7 mouse cellular contexts compared by ENCODE assay signal in genomic region chr3:90342853-90343252, GRCm38 (mm10). TPM values are rescaled to one million over a fixed set of nuclear protein-coding genes. Genes with fewer than 3 reads are reported as not detected.
DNase-seq lines count a peak whose midpoint lies in the region; ATAC-seq and TF ChIP-seq lines count a peak whose summit lies in the region.
"Not testable (repeated sequence)": the region's sequence is repeated elsewhere in the genome, so short reads cannot be mapped to it uniquely, and the experiment has no call there.

No protein-coding gene starts in this region.

- H3K4me2 ChIP-seq in intestine, postnatal 0 days (replicated peaks; ENCODE audit: low read depth); liver, postnatal 0 days (ENCODE audit: low read depth, low read length); stomach, postnatal 0 days (replicated peaks; ENCODE audit: low read depth): not testable (repeated sequence)

- not testable (repeated sequence) for TF ChIP-seq EP300 in liver, postnatal 0 days (IDR thresholded peaks at IDR 0.05; ENCODE audit: low read depth); stomach, postnatal 0 days (optimal IDR thresholded peaks at IDR 0.05)

- peaks cover 26% of the 10 kb centered on the region for H3K36me3 ChIP-seq in intestine, postnatal 0 days (ENCODE audit: control insufficient read depth, insufficient read depth)
- peaks cover 23% of the 10 kb centered on the region for H3K36me3 ChIP-seq in liver, postnatal 0 days (replicated peaks; ENCODE audit: insufficient read depth, low read length)
- not testable (repeated sequence) for H3K36me3 ChIP-seq in stomach, postnatal 0 days (ENCODE audit: control insufficient read depth, insufficient read depth, low read length)

- TF ChIP-seq POLR2A in brain, embryonic 14.5 days (IDR thresholded peaks at IDR 0.05; ENCODE audit: borderline replicate concordance, extremely low read depth, insufficient read depth, insufficient read length, poor library complexity, severe bottlenecking): not testable (repeated sequence)

- H3K4me1 ChIP-seq in intestine, postnatal 0 days (replicated peaks; ENCODE audit: control insufficient read depth, insufficient read depth, low read length); liver, postnatal 0 days (ENCODE audit: insufficient read depth); stomach, postnatal 0 days (replicated peaks; ENCODE audit: control insufficient read depth, insufficient read depth): not testable (repeated sequence)

- H3K27me3 ChIP-seq in intestine, postnatal 0 days (replicated peaks; ENCODE audit: control insufficient read depth, insufficient read depth, low read length); liver, postnatal 0 days (ENCODE audit: insufficient read depth, low read length); stomach, postnatal 0 days (ENCODE audit: control insufficient read depth, insufficient read depth, low read length): not testable (repeated sequence)

- not testable (repeated sequence) for TF ChIP-seq CTCF in brain, embryonic 14.5 days (IDR thresholded peaks at IDR 0.05; ENCODE audit: borderline replicate concordance, extremely low read depth, insufficient read depth, insufficient read length)
- peak; percentile 29 for TF ChIP-seq CTCF in intestine, postnatal 0 days (IDR thresholded peaks at IDR 0.05; ENCODE audit: low read depth)
- TF ChIP-seq CTCF in liver, postnatal 0 days (IDR thresholded peaks at IDR 0.05; ENCODE audit: low read depth): peak; percentile 24; the same call in 1 of the 2 replicates
- TF ChIP-seq CTCF in stomach, postnatal 0 days (IDR thresholded peaks at IDR 0.05; ENCODE audit: low read depth): peak; percentile 31

- H3K9ac ChIP-seq in intestine, postnatal 0 days (ENCODE audit: low read depth, low read length); liver, postnatal 0 days (replicated peaks); stomach, postnatal 0 days (ENCODE audit: low read length): not testable (repeated sequence)

- H3K27ac ChIP-seq in intestine, postnatal 0 days (ENCODE audit: low read depth, low read length); liver, postnatal 0 days (ENCODE audit: low read depth); stomach, postnatal 0 days (replicated peaks): not testable (repeated sequence)

- 73% methylated on average over 2 of the region's 2 CpGs for WGBS in intestine, postnatal 0 days
- 66% methylated on average over 2 of the region's 2 CpGs for WGBS in liver, postnatal 0 days (ENCODE audit: insufficient replicate concordance)
- 55% methylated on average over 2 of the region's 2 CpGs for WGBS in stomach, postnatal 0 days

- not testable (repeated sequence) for H3K4me3 ChIP-seq in intestine, postnatal 0 days (ENCODE audit: low read depth, low read length); liver, postnatal 0 days (ENCODE audit: low read depth, low read length); stomach, postnatal 0 days (ENCODE audit: low read depth, low read length)

- not testable (repeated sequence) for ATAC-seq in intestine, postnatal 0 days; liver, postnatal 0 days; stomach, postnatal 0 days (ENCODE audit: low FRiP score, low TSS enrichment)

- H3K9me3 ChIP-seq in intestine, postnatal 0 days (ENCODE audit: control insufficient read depth); liver, postnatal 0 days (ENCODE audit: low read length); stomach, postnatal 0 days (ENCODE audit: control insufficient read depth, low read length): not testable (repeated sequence)

- peak; percentile 39 for DNase-seq in CD4-positive helper T cell, adult 2 months (ENCODE audit: low read depth, low spot score)
- DNase-seq in NIH3T3 (ENCODE audit: low read depth): peak; percentile 16
- DNase-seq in brain, embryonic 14.5 days (ENCODE audit: low read depth): peak; percentile 8
- not testable (repeated sequence) for DNase-seq in liver, postnatal 0 days; stomach, postnatal 0 days (ENCODE audit: low spot score)
- peak; percentile 27 for DNase-seq in thymus, postnatal 4 days

RNA-seq across cellular contexts. Expression of gene Slc27a3, which starts 46.9 kb away (rescaled TPM):
- polyA plus RNA-seq in brain, embryonic 14.5 days (2012; rRNA removed): 52.9 and 55.5 TPM in 2 replicates
- 2.5 and 2.9 TPM in 2 replicates for polyA plus RNA-seq in intestine, postnatal 0 days (2015; fragmentation: Nextera tagmentation; extraction: Ambion mirVana)
- 0.58 and 0.69 TPM in 2 replicates for polyA plus RNA-seq in liver, postnatal 0 days (2015; fragmentation: Nextera tagmentation; extraction: Ambion mirVana)
- 4.7 and 5.3 TPM in 2 replicates for polyA plus RNA-seq in stomach, postnatal 0 days (2015; fragmentation: Nextera tagmentation; extraction: Ambion mirVana)

RNA-seq across cellular contexts. Expression of gene Gatad2b, which starts 49.9 kb away (rescaled TPM):
- polyA plus RNA-seq in brain, embryonic 14.5 days (2012; rRNA removed): 27.3 and 52.6 TPM in 2 replicates
- polyA plus RNA-seq in intestine, postnatal 0 days (2015; fragmentation: Nextera tagmentation; extraction: Ambion mirVana): 4.7 and 6.6 TPM in 2 replicates
- 2.3 and 3.1 TPM in 2 replicates for polyA plus RNA-seq in liver, postnatal 0 days (2015; fragmentation: Nextera tagmentation; extraction: Ambion mirVana)
- 4.0 and 4.8 TPM in 2 replicates for polyA plus RNA-seq in stomach, postnatal 0 days (2015; fragmentation: Nextera tagmentation; extraction: Ambion mirVana)
